Mouse (Mus musculus): ENCODE data around the gene Tnf.

The Tnf gene

DNA sequence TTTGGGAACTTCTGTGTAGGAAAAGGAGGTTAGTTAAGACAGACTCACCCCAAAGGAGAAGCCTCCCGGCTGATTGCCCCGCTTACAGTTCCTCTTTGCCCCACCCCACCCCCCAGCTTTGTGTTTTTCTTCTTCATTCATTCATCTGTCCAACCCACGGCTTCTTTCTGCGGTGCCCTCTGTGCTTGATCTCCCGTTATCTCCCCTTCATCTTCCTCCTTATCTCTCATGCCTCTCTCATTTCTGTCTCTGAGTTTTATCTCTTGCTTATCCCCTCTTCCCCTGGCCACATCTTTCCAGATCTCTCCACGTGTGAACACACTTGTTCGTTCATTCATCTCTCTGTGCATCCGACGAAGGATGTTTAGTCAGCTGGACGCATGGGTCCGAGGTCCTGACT is 679 bp downstream of the Tnf start:
- DNase-seq (ENCODE audit: extremely low read depth, low read depth, low spot score) = no peak

DNA sequence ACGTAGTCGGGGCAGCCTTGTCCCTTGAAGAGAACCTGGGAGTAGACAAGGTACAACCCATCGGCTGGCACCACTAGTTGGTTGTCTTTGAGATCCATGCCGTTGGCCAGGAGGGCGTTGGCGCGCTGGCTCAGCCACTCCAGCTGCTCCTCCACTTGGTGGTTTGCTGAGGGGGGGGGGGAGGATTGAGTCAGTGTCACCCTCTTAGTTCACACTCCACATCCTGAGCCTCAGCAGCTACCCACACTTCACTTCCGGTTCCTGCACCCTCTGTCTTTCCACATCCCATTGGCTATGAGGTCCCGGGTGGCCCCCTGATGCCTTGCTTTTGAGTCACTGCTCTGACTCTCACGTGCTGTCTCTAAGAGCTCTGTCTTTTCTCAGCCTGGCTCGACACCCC is 1.4 kb downstream of the Tnf start:
- no peak for DNase-seq (ENCODE audit: extremely low read depth, low read depth, low spot score)

DNA sequence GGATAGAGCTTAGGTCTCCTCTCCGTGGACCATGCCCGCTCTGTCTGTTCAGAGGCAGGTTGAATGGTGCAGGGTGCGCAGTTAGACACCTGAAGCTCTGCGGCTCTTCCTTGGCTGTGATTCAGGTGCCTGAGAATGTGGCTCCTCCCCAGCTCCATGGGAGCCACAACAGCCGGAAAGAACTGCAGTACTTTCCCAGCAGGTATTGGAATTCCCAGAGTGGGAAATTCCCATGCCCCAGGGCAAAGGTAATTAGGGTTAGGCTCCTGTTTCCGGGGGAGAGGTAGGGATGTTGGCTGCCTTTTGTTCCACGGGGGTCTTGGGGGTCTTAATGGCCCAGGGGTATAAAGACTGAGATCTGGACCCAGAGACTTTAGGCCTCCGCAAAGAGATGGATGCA is 2.9 kb downstream of the Tnf start:
- DNase-seq (ENCODE audit: extremely low read depth, low read depth, low spot score) = no peak

DNA sequence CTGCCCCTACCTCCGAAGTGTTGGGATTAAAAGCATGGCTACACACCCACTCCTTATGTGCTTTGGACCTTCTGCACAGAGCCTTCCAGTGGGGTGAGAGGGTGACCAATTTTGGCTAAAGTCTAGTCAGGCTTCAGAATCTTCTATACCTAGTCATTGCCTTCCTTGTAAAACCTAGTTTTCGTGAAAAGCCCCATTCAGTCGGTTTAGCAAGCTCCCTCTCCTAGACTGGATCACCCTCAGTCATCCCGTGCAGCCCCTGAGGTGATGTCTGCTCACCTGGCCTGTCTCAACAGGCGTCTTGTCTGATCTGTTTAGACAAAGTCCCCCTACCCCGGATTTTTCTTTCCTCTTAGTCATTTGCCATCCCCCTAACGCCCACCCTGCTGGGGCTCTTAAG is 3.8 kb downstream of the Tnf start:
- DNase-seq (ENCODE audit: extremely low read depth, low read depth, low spot score) = no peak

DNA sequence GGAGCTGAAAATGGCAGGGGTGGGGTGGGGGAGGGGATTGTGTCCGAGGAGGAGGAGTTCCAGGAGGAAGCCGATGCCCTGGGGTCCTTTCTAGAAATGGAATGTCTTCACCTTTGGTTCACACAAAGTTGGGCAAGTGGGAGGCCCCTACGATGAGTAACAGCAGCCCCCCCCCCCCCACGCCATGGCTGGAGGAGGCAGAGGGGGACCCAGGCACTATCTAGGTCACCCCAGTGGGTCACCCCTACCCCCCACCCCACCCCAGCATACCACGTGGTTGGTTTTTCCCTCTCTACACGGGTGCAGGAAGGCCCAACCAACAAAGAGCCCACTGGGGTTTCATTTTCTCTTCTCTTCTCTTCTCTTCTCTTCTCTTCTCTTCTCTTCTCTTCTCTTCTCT is 4.7 kb downstream of the Tnf start:
- DNase-seq (ENCODE audit: extremely low read depth, low read depth, low spot score) = no peak

DNA sequence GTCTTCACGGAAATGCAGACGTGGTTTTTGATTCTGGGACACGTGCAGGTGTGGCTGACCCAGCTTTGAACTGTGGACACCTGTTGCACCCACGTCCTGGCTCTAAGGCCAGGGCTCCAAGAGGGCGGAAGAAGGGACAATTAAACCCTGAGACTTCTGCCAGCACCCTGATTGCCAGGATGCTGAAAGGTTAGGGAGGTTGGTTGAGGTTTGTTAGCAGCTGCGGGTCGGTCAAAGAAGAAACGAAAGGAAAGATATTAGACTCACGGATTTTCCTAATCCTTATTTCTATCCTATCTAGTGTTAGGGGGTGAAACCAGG is 5.5 kb downstream of the Tnf start:
- DNase-seq (ENCODE audit: extremely low read depth, low read depth, low spot score) = no peak

DNA sequence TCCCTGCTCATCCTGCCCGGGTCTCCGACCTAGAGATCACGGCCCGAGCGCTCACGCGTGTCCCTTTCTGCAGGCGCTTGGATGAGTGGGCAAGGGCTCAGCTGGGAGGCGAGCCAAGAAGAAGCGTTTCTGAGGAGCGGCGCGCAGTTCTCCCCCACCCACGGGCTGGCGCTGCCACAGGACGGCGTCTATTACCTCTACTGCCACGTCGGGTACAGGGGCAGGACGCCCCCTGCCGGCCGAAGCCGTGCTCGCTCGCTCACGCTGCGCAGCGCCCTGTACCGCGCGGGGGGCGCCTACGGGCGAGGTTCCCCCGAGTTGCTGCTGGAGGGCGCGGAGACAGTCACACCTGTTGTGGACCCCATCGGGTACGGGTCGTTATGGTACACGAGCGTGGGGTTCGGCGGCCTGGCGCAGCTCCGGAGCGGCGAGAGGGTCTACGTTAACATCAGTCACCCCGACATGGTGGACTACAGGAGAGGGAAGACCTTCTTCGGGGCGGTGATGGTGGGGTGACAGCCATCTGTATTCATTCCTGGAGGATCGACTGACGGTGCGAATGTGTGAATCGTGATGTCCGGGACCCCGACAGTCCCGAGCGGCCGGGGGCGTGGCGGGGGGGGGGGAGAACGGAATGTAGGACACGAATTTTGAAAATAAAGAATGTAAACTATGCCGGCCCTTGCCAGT is 6.0 kb downstream of the Tnf start:
- no peak for DNase-seq (ENCODE audit: extremely low read depth, low read depth, low spot score)

DNA sequence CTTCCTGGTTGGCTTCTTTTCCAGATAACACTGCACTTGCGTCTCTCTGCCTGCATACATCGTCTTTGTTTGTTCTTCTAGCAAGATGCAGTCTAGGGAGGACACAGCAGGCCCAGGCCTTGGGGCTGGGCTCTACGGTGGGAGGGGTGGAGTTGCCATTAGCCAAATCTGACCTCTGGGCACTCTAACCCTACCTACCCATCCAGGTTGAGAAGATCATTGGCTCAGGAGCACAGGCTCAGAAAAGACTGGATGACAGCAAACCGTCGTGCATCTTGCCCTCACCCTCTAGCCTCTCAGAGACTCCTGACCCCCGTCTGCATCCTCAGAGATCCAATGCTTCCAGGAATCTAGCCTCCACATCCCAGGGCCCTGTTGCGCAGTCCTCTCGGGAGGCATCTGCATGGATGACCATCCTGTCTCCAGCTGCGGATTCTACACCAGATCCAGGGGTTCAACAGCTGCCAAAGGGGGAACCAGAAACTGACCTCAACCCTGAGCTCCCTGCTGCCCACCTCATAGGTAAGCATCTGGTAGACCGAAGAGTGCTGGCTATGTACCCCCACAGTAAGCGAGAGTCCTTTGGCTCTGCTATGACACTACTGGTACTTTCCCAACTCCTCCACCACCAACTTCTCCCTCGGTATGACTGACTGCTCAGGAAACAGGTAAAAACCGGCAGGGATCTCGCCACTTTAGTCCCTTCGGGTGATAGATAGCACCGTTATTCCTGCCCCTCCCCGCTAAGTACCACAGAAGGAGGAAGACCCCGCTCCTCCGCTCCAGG is 6.8 kb downstream of the Tnf start:
- no peak for DNase-seq (ENCODE audit: extremely low read depth, low read depth, low spot score)

DNA sequence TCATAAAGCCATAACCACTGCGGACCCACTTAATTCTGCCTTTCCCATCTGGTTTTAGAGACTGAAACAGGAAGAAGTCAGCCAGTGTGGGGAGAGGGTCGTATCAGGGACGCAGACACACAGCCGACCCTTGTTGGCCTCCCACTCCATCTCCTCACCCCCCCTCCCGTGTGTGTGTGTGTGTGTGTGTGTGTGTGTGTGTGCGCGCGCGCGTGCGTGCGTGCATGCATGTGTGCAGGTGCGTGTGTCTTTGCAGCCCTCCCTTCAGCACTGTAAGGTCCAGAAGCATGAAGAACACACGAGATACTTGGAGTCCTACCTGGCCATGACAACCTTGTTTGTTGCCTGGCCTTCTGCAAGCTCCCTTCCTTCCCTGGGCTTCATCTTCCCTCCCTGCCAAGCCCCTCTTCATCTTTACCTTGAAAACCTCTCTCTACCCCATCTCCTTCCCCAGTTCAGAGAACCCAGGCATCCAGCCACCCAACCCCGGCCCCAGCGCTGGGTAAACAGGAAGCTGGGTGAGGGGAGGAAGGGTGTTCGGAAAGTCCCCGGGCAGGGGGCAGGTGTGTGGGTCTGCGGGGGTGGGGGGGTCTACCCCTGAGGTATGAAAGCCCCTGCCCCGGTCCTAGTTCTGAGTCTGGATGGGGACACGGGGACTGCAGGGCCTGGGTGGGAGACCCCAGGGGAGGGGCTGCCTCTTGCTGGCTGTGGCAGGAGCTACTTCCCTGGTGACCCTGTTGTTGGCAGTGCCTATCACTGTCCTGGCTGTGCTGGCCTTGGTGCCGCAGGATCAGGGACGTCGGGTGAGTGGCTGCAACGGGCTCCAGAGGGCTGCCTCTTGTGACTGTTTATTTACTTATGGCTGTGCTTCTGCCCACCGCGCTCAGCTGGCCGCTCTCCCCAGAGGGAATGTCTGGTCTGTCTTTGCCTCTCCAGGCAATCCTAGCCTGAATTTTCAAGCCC is 7.6 kb downstream of the Tnf start, which contains the start of gene Ltb:
Gene Ltb (plus strand): TSS at position 559 of the 963 bp plus-strand sequence.
- no peak for DNase-seq (ENCODE audit: extremely low read depth, low read depth, low spot score)

DNA sequence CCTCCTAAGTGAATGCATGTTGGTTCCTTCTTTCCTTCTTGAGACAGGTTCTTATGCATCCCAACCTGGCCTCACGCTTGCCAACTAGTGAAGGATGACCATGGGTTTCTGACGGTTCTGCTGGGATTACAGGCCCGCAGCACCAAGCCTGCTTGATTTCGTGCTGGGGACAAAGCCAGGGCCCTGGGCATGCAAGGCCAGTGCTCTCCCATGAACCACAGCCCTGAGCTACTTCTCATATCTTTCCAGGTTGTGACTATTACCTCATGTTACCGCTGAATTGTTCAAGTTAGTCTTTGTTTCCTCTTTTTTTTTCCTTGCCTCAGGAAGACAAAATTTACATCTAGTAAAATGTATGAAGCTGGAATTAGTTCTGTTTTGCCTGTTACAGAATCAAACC is 8.9 kb downstream of the Tnf start:
- no peak for DNase-seq (ENCODE audit: extremely low read depth, low read depth, low spot score)

DNA sequence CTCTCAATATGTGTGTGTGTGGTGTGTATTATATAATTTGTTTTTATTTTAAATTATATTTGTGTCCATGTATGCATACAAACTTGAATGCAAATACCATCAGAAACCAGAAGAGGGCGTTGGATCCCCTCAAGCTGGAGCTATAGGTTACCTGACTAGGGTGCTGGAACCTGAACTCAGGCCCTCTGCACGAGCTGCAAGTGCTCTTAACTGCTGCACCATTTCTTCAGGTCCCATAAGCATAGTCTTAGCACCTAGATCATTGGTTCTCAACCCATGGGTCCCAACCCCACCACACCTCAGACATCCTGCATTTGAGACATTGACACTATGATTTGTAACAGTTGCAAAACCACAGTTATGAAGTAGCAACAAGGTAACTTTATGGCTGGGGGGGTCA is 10.1 kb downstream of the Tnf start:
- DNase-seq (ENCODE audit: extremely low read depth, low read depth, low spot score) = no peak

DNA sequence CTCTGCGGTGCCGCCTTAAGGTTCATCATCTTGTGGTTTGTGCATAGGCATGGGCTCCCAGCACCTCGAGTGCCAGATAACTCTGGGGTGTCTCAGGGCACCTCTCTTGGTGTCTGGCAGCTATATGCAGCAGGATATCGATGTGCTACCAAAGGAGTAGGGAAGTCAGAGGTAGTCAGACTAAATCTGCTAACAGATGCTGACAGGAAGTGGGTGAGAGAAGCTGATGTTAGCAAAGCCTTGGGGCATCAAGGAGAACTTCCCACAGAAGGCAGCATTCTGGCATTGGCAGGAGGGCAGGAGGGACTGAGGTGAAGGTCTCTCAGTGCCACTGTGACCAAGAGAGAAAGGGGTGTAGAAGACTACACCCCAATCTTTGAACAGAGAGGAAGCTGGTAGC is 11.7 kb downstream of the Tnf start:
- no peak for DNase-seq (ENCODE audit: extremely low read depth, low read depth, low spot score)

DNA sequence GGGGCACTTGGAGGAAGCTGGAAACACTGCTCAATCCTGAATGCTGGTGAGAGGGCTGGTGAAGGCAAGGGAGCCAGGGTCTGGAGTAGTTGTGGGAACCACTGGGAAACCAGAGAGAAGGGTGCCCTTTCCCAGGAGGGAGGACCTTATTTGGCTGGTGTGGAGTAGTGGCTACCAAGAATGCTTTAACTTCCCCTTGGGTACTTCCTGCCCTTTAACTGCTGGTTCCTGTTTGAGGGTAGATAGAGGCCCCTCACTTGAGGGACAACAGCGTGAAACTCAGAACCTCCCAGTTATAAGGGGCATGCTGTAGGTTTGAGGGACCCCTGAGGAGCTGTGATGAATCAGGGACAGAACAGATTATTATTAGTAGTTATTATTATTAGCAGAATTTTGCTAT is 12.6 kb downstream of the Tnf start:
- DNase-seq (ENCODE audit: extremely low read depth, low read depth, low spot score) = no peak

DNA sequence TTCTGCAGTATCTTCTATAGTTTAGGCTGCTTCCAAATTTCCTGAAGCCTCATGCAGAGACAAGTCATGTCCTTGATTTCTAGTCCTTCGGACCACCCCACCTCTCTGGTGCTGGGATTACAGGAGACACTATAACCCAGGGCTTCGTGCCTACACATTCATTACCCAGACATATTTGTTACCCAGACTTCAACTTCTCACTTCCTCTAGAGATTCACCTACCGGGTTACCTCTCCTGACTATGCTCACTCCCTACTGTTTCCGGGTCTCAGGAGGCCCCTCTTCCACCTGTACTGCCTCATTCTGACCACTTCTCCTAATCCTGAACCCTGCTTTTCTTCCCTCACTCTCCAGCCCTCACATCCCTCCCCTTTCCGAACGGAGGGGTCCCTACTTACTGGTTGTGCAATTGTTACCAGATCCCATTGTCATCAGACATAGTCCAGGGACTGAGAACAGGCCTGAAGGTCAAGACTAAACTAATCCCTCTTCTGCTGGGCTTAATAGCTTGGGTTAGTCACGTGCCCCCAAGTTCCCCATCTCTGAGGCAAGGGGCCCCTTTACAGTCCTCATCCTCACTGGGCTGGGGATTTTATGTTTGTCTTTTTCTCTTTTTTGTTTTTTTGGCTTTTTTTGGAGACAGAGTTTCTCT is 13.7 kb downstream of the Tnf start, which contains the start of gene Lst1:
Gene Lst1 (minus strand): TSS at position 481 of the 652 bp plus-strand sequence.
- DNase-seq (ENCODE audit: extremely low read depth, low read depth, low spot score) = no peak

DNA sequence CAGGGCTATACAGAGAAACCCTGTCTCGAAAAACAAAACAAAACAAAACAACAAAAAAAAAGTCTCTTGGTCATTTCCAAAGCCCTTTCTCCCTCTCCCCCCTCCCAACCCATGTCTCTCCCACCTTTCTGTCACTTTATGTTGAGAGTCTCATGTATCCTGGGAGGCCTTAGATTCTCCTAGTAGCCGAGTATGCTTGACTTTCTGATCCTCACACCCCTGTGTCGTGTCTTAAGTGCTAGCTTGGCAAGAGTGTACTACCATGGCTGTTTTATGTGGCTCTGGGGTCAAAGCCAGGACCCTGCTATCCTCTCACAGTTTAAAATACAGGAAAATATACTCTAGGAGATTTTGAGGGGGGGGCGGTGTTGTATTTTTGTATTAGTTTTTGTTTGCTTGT is 14.5 kb downstream of the Tnf start:
- no peak for DNase-seq (ENCODE audit: extremely low read depth, low read depth, low spot score)

DNA sequence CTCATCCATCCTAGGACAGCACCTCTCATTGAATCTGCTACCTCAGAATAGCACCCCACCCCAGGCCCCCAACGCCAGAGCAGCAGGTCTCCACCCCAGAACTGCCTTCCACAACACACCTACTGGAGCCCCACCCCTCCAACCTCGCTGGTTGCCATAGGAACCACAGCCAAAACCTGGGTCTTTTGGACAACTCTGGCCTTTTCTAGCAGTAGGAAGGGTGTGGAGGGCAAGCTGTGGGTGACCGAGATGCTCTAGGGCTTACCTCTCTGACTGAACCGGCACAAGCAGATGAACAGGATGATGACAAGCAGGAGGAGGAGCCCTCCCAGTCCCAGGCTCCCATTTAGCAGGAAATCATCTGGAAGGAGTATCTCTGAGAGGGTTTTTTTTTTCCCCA is 15.1 kb downstream of the Tnf start:
- no peak for DNase-seq (ENCODE audit: extremely low read depth, low read depth, low spot score)

DNA sequence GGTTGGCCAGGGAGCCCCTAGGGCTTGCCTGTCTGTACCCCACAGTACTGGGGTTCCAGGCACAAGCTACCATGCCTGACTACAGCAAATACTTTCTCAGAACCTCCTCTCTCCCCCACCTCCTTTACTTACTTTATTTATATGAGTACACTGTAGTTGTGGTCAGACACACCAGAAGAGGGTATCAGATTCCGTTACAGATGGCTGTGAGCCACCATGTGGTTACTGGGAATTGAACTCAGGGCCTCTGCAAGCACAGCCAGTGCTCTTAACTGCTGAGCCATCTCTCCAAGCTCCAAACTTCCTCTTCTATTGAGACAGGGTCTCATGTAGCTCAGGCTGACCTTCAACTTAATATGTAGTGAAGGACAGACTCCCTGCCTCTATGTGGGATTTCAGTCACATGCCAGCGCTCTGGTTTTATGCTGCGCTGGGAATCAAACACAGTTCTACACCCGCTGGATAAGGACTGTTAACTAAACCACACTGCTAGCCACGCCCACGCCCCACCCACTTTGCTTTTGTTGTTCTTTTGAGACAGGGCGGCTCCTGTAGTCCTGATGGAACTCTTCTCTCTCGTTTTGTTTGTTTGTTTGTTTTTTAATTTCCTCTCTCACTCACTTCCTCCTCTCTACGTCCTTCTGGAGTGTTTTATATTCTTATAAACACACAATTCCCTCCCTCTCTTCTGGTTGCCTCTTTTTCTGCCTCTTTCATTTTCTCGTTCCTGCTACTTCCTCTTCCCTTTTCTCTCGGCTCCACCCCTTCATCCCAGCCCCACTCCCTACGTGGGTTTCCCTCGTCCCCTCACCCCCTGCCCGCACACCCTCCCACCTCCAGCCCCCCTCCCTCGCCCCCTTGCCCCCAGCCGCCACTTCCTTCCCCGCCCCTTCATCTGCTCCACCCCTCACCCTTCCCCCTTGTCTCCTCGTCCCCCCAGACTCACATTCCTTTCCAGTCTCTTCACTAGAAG is 15.9 kb downstream of the Tnf start:
- DNase-seq (ENCODE audit: extremely low read depth, low read depth, low spot score) = no peak

DNA sequence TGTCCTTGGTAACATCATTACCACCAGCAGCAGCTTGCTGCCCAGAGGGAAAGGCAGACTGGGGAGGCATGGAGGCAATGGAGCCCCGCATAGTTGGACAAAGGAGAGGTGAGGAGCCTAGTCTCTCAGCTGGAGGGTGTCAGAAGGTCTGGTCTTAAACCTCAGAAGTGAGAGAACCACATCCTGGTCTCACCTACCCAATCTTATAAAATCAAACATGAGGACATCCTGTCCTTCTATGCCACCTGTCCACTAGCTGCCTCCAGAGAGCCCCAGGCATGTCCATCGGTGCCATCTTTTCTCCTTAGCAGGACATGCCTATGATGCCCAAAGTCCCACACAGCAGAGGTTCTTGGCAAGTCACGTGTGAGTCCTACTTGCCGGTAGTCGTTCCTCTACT is 21.7 kb downstream of the Tnf start:
- no peak for DNase-seq (ENCODE audit: extremely low read depth, low read depth, low spot score)

DNA sequence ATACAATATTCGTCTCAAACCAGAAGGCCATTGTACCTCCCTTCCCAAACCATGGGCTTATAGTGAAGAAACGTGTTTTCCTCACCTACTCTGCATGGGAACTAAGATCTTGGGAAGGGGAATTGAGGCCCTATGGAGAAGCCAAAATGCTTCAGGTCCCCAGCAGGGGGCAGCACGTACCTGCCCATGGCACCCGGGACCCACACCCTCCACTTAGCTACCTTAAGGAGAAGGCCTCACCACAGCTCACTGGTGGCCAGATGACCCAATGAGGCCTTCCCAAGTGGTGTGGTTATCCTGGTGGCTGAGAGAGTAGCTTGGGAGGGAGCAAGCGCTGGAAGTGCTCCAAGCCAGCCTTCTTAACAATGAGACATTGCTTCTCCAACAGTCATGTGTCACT is 23.3 kb downstream of the Tnf start:
- DNase-seq (ENCODE audit: extremely low read depth, low read depth, low spot score) = no peak

DNA sequence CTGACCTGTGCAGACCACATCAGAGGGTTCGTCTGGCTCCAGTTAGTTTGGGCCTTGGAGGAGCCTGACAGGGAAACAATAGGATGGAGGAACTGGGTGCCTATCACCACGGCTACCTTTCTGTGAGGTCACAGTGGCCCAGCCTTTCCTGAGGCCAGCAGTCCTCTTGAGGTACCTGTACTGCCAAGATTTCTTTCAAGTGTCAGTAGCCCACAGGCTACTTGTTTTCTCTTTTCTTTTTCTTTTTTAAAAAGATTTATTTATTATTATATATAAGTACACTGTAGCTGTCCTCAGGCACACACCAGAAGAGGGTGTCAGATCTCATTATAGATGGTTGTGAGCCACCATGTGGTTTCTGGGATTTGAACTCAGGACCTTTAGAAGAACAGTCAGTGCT is 25.8 kb downstream of the Tnf start, which contains the start of gene Aif1:
Gene Aif1 (minus strand): TSS at position 101 of the 400 bp plus-strand sequence.
- no peak for DNase-seq (ENCODE audit: extremely low read depth, low read depth, low spot score)

Measured in fat pad, adult 2 months (tissue).